Mouse (Mus musculus) neural tube, embryonic 14.5 days (tissue): Measurements from ENCODE around the gene Ccdc114. TPM values are rescaled to one million over a fixed set of nuclear protein-coding genes. Genes with fewer than 3 reads are reported as not detected.
"Not testable (repeated sequence)": the region's sequence is repeated elsewhere in the genome, so short reads cannot be mapped to it uniquely, and the experiment has no call there.

Experiments
- ATAC-seq: fragments of 200-750 bp; cut with Nextera tagmentation; 2 replicates; pipeline ENCODE4 v1.8.0; 2017; ENCODE audit warnings: low read depth, mild to moderate bottlenecking, moderate TSS enrichment, moderate library complexity
- H3K27ac ChIP-seq: fragments of 300-500 bp; sonication (generic); 2 replicates; pipeline ENCODE4 v1.5.1; 2014; ENCODE audit warnings: low read depth, mild to moderate bottlenecking, control low read depth, low read length, moderate library complexity, mixed read lengths
- H3K27me3 ChIP-seq: fragments of 300-500 bp; sonication (generic); 2 replicates; pipeline ENCODE4 v1.6.1; 2014; ENCODE audit warnings: low read length; ENCODE audit not compliant: control insufficient read depth, insufficient read depth
- H3K36me3 ChIP-seq: fragments of 300-500 bp; sonication (generic); 2 replicates; pipeline ENCODE4 v1.6.1; 2014; ENCODE audit warnings: low read length, mixed read lengths; ENCODE audit not compliant: control insufficient read depth, insufficient read depth
- H3K4me1 ChIP-seq: fragments of 300-500 bp; sonication (generic); 2 replicates; pipeline ENCODE4 v1.6.1; 2014; ENCODE audit warnings: low read length; ENCODE audit not compliant: control insufficient read depth, insufficient read depth
- H3K4me2 ChIP-seq: fragments of 300-500 bp; sonication (generic); 2 replicates; pipeline ENCODE4 v1.6.1; 2014; ENCODE audit warnings: mild to moderate bottlenecking, low read depth, low read length, control low read depth
- H3K4me3 ChIP-seq: fragments of 300-500 bp; sonication (generic); 2 replicates; pipeline ENCODE4 v1.5.1; 2014; ENCODE audit warnings: low read depth, low read length, control low read depth, mixed read lengths
- H3K9ac ChIP-seq: fragments of 300-500 bp; sonication (generic); replicated peaks from 2 replicates; pipeline ENCODE4 v1.6.1; 2014; ENCODE audit warnings: low read depth, mild to moderate bottlenecking, control low read depth, low read length, mixed read lengths
- H3K9me3 ChIP-seq: fragments of 300-500 bp; sonication (generic); 2 replicates; pipeline ENCODE4 v1.6.1; 2016; ENCODE audit warnings: low read length; ENCODE audit not compliant: control insufficient read depth
- WGBS: fragments of 180-500 bp; shearing (Covaris S2); extraction: QIAGEN DNeasy Blood & Tissue Kit; methylation state at CpG from one replicate; pipeline ENCODE4 v1.1.7; 2014; 5-methylcytosine and 5-hydroxymethylcytosine counted together
- polyA plus RNA-seq: library from polyadenylated mRNA; unstranded; fragments of >200 nt; fragmentation: Nextera tagmentation; extraction: Ambion mirVana; gene quantifications from 2 replicates; pipeline ENCODE4 v1.2.1, GENCODE M21; 2014

Ccdc114 gene
- polyA plus RNA-seq, 1 experiment from 2014 or later: 4.0 TPM

DNA sequence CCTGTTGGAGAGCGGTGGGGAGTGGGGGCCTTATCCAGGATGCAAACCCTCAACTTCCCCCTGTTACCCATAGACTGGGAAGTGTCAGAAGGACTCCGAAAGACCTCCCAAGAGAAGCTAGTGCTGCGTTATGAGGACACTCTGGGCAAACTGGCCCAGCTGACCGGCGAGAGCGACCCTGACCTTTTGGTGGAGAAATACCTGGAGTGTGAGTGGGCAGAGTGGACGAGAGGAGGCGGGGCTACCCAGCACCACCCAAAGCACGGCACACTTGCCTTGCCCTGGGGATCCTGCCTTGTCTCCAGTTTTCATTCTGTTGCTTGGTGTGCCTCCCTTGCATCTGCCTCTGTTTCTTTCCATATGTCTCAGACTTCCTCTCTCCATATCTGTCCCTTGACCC, 18.1 kb downstream of the Ccdc114 start:
- ATAC-seq: no peak
- H3K4me3 ChIP-seq: no peak overlapping the region
- 91% methylated on average over 9 of the region's 9 CpGs for WGBS

DNA sequence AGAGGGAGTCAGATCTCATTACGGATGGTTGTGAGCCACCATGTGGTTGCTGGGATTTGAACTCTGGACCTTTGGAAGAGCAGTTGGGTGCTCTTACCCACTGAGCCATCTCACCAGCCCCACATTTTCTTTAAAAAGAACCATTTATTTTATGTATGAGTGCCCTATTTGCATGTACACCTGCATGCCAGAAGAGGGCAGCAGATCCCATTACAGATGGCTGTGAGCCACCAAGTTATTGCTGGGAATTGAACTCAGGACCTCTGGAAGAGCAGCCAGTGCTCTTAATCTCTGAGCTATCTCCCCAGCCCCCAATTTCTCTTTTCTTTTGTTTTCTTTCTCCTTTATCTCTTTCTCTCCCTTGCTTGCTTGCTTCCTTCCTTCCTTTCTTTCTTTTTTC, 19.4 kb downstream of the Ccdc114 start:
- H3K4me3 ChIP-seq, H3K9ac ChIP-seq, H3K9me3 ChIP-seq, ATAC-seq, H3K36me3 ChIP-seq, H3K4me2 ChIP-seq, H3K27ac ChIP-seq, H3K4me1 ChIP-seq, H3K27me3 ChIP-seq: not testable (repeated sequence)
- WGBS: 100% methylated on average over 1 of the region's 1 CpGs

More for the DNA sequence above, 18.1 kb downstream of the Ccdc114 start:
- no peaks in the 10 kb centered on the region for H3K4me1 ChIP-seq
- no peaks in the 10 kb centered on the region for H3K36me3 ChIP-seq
- H3K9ac ChIP-seq: no peak overlapping the region
- H3K27ac ChIP-seq: no peak overlapping the region
- H3K9me3 ChIP-seq: no peaks in the 10 kb centered on the region
- H3K27me3 ChIP-seq: no peaks in the 10 kb centered on the region
- H3K4me2 ChIP-seq: no peak overlapping the region

DNA sequence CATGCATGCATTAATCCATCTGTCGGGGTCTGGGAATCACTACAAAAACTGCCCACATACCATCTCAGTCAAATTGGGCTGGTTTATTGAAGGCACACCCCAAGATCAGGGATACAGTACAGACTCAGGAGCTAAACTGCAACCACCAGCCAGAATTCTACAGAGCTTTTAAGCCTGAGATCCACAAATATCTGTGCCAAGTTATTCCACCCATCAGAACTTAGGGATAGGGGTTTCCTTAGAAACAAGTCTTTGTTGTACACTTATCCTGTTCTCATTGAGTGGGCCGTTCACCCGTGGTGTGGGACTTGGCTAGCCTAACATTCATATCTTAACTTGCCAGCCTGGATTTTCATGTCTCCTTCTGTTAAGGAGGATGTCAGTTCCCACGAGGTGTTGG, 25.2 kb downstream of the Ccdc114 start:
- no peaks in the 10 kb centered on the region for H3K27me3 ChIP-seq
- no peak overlapping the region for H3K4me2 ChIP-seq
- 74% methylated on average over 4 of the region's 4 CpGs for WGBS
- no peak overlapping the region for H3K27ac ChIP-seq
- H3K36me3 ChIP-seq: no peaks in the 10 kb centered on the region
- H3K4me3 ChIP-seq: no peak overlapping the region
- H3K4me1 ChIP-seq: no peaks in the 10 kb centered on the region
- no peak overlapping the region for H3K9ac ChIP-seq
- no peak for ATAC-seq
- H3K9me3 ChIP-seq: no peaks in the 10 kb centered on the region

- Histone ChIP-seq H3K4me2 (no peak overlapping the region), H3K36me3 (no peaks in the 10 kb centered on the region), H3K9me3 (no peaks in the 10 kb centered on the region), H3K4me1 (no peaks in the 10 kb centered on the region), H3K27me3 (no peaks in the 10 kb centered on the region), H3K4me3 (no peak overlapping the region), H3K27ac (no peak overlapping the region), H3K9ac (no peak overlapping the region)
- 65% methylated on average over 4 of the region's 4 CpGs for WGBS
- ATAC-seq: no peak
Measured at GRCm38 (mm10) chr7:45956611-45957010, 32.7 kb downstream of the Ccdc114 start.

- WGBS: 81% methylated on average over 11 of the region's 11 CpGs
Measured at GRCm38 (mm10) chr7:45971831-45972723, 48.2 kb downstream of the Ccdc114 start.

DNA sequence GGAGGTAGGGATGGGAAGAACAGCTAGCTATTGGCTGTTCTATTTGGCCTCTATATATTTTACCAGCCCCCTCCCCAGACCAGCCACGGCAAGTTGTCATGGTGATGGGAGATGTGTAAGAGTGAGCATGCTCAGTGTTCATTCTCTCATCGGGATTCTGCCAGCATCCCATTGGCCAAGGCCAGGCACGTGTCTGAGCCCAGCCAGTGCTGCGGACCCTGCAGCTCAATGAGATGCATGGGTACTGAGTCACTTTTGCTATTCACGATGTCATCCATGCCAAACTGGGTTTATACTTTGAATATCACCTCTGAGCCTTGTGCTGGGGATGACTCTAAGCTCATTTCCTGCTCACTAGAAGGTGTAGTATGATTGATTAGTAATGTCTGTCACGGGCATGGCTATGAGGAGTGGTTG, 49.4 kb downstream of the Ccdc114 start:
- no peak overlapping the region for H3K9ac ChIP-seq
- no peaks in the 10 kb centered on the region for H3K36me3 ChIP-seq
- 66% methylated on average over 6 of the region's 6 CpGs for WGBS
- ATAC-seq: peak; percentile 91
- no peak overlapping the region for H3K4me3 ChIP-seq
- H3K4me1 ChIP-seq: no peaks in the 10 kb centered on the region
- H3K27me3 ChIP-seq: no peaks in the 10 kb centered on the region
- H3K9me3 ChIP-seq: no peaks in the 10 kb centered on the region
- no peak overlapping the region for H3K4me2 ChIP-seq
- no peak overlapping the region for H3K27ac ChIP-seq

More at GRCm38 (mm10) chr7:45971831-45972723, 48.2 kb downstream of the Ccdc114 start:
- ATAC-seq: no peak
- Histone ChIP-seq H3K27me3 (no peaks in the 10 kb centered on the region), H3K36me3 (no peaks in the 10 kb centered on the region), H3K27ac (no peak overlapping the region), H3K4me3 (no peak overlapping the region), H3K4me2 (no peak overlapping the region), H3K4me1 (no peaks in the 10 kb centered on the region), H3K9me3 (no peaks in the 10 kb centered on the region), H3K9ac (no peak overlapping the region)

GRCm38 (mm10) chr7:45974103-45974502, 50.2 kb downstream of the Ccdc114 start:
- H3K4me3 ChIP-seq: no peak overlapping the region
- no peaks in the 10 kb centered on the region for H3K9me3 ChIP-seq
- H3K9ac ChIP-seq: no peak overlapping the region
- no peaks in the 10 kb centered on the region for H3K4me1 ChIP-seq
- no peak for ATAC-seq
- no peaks in the 10 kb centered on the region for H3K36me3 ChIP-seq
- H3K27me3 ChIP-seq: no peaks in the 10 kb centered on the region
- H3K4me2 ChIP-seq: no peak overlapping the region
- WGBS: 69% methylated on average over 6 of the region's 6 CpGs
- no peak overlapping the region for H3K27ac ChIP-seq

- 83% methylated on average over 6 of the region's 6 CpGs for WGBS
- Histone ChIP-seq H3K9me3 (no peaks in the 10 kb centered on the region), H3K36me3 (no peaks in the 10 kb centered on the region), H3K9ac (no peak overlapping the region), H3K27me3 (no peaks in the 10 kb centered on the region), H3K4me1 (no peaks in the 10 kb centered on the region), H3K4me2 (no peak overlapping the region), H3K27ac (no peak overlapping the region), H3K4me3 (no peak overlapping the region)
- ATAC-seq: no peak
Measured at GRCm38 (mm10) chr7:45974512-45974911, 50.6 kb downstream of the Ccdc114 start.

DNA sequence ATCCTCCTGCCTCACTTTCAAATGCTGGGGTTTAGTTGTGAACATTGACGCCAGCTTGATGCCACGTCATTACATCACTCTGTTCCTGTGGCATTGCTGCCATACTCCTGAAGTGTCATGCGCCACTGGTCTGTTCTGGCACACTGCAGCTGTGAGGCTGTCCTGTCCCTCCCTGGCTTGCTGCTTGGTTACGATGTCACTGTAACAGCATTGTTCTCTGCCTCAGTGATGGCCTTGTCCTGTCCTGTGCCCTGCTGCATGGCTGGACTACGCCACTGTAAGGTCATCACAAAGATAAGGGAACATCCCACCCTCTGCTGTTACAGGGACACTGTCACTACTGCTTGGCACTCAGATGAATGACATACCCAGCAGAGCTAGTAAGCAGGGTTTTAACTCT, 57.7 kb downstream of the Ccdc114 start:
- no peaks in the 10 kb centered on the region for H3K27me3 ChIP-seq
- H3K36me3 ChIP-seq: no peaks in the 10 kb centered on the region
- H3K4me3 ChIP-seq: no peak overlapping the region
- ATAC-seq: no peak
- no peaks in the 10 kb centered on the region for H3K9me3 ChIP-seq
- H3K4me1 ChIP-seq: no peaks in the 10 kb centered on the region
- H3K27ac ChIP-seq: no peak overlapping the region
- H3K4me2 ChIP-seq: no peak overlapping the region
- H3K9ac ChIP-seq: no peak overlapping the region
- 84% methylated on average over 5 of the region's 5 CpGs for WGBS
